Mouse (Mus musculus) embryo, embryonic 10.5 days (tissue): ENCODE data around the gene Pias1.

Experiments used
- DNase-seq: peaks from one replicate; pipeline ENCODE4 v3.0.0-alpha.2; 2015; ENCODE audit warnings: low spot score

Gene Pias1

GRCm38 (mm10) chr9:62987824-62988223 lies at the start of gene Pias1:
Pias1 (minus strand) TSS chr9:62987924.
- DNase-seq, result no peak

DNA sequence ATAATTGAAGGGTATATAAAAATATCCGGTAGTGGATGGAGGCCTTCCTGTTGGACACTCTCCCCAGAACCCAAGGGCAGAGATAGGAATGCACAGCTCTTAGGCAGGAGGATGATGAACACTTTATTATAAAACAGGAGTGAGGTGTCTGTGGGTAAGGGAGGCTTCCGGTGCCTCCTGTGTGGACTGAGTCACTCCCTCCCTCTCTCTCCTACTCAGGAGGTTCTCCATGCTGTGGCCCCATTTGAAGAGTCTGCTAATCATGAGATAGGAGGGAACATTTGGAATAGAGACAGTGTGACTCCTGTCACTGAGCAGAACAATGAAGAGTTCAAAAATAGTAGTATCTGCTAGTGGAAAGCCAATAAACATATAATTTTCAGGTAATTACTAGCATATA lies 47.7 kb upstream of the Pias1 start:
- DNase-seq, result no peak

- no peak for DNase-seq
Observed at GRCm38 (mm10) chr9:63031011-63031782, 43.5 kb upstream of the Pias1 start.

DNA sequence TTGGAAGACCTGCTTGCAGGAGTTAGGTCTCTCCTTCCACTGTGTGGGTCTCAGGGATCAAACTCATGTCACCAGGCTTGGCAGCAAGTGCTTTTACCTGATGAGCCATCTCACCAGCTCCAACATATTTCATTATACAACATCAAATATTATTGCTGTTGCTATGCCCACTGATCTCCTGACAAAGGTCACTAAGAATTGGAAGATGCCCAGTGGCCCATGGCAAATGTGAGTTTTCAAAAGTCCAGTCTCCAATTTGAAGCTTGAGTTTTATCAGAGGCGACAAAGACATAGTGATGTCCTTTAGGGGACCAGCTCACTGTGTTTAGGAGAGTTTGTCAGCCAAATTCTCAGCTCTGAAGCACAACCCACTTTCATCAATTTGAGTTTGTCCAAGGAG lies 34.8 kb upstream of the Pias1 start:
- DNase-seq, result no peak

GRCm38 (mm10) chr9:63007371-63007770 lies 19.6 kb upstream of the Pias1 start:
- DNase-seq, result no peak

- DNase-seq, result no peak
Observed at GRCm38 (mm10) chr9:63006081-63006820, 18.5 kb upstream of the Pias1 start.

- no peak for DNase-seq
Observed at GRCm38 (mm10) chr9:62998561-62998960, 10.8 kb upstream of the Pias1 start.

DNA sequence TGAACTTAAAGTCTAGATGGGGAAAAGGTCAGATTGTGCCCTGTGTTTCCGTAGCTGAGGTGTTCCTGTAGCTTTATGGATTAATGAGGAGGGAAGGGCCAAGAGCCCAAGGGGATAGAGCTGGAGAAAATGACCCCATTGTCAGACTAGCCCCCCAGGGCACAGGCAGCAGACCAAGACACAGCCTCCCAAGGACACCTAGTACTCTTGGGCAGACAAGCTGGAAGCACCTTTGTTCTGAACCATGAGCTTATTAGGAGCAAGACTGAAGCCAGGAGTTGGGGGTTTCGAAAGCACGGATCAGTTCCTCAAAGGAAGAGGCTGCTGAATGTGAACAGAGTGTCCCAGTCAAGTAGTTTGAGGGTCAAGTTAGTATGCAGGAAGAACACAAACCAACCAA lies 9.9 kb upstream of the Pias1 start:
- no peak for DNase-seq

- no peak for DNase-seq
Observed at GRCm38 (mm10) chr9:62995186-62995585, 7.5 kb upstream of the Pias1 start.

GRCm38 (mm10) chr9:62990134-62990533 lies 2.4 kb upstream of the Pias1 start:
- DNase-seq, result no peak

DNA sequence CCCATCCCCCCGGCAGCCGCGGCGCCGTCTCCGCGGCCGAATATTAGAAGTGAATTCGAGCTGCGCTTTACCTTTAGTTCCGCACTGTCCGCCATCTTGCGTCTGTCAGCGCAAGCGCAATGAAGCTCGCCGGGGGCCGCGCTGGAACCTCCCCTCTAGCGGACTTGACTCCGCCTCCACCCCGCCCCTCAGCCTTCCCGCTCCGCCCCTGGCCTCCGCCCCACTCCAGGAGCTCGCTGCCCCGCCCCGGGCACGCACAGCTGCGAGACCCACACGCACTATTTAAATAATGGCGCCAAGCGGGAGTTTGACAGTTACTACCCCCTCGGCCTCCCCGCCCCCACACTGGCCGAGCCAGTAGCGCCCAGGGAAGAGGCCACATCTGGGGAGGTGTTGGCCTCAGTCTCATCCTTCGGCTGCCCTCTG lies 6.9 kb downstream of the Pias1 start:
- peak; percentile 98 for DNase-seq

- peak; percentile 65 for DNase-seq
Observed at GRCm38 (mm10) chr9:62980162-62980776, 7.5 kb downstream of the Pias1 start.

GRCm38 (mm10) chr9:62979461-62980161 lies 8.1 kb downstream of the Pias1 start:
- peak; percentile 28 for DNase-seq

DNA sequence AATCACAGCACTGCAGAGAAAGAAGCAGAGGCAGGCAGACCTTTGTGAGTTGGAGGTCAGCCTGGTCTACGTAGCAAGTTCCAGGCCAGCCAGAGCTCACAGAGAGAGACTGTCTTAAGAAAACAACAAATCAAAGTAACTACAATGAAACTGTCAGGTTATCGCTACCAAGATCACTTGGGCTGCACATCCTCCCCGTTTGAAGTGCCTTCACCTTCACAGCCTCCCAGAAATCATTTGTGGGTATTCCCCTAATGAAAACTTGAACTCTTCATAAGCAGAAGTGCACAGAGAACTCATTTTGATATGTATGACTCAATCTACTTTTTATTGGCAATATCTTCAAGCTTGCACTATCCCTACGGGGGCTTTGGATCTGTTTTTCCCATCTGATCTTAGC lies 10.6 kb downstream of the Pias1 start:
- DNase-seq, result no peak

GRCm38 (mm10) chr9:62975830-62976229 lies 11.9 kb downstream of the Pias1 start:
- DNase-seq, result no peak

DNA sequence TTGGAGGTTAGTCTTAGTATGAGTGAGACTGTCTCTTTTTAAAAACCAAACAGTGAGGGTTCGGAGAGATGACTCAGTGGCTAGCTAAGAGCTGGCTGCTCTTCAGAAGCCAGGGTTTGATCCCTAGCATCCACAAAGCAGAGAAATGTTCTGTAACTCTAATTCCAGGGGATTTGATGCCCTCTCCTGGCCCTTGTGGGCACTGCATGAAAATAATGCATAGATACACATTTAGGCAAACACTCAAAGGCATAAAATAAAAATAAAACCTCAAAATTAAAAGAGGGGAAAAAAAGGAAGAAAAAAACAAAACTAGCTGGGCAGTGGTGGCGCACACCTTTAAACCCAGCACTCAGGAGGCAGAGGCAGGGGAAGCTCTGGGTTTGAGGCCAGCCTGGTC lies 13.3 kb downstream of the Pias1 start:
- DNase-seq, result peak; percentile 34

- peak; percentile 44 for DNase-seq
Observed at GRCm38 (mm10) chr9:62972073-62972745, 15.5 kb downstream of the Pias1 start.

GRCm38 (mm10) chr9:62970345-62970744 lies 17.4 kb downstream of the Pias1 start:
- no peak for DNase-seq

GRCm38 (mm10) chr9:62966018-62966417 lies 21.7 kb downstream of the Pias1 start:
- DNase-seq, result no peak

DNA sequence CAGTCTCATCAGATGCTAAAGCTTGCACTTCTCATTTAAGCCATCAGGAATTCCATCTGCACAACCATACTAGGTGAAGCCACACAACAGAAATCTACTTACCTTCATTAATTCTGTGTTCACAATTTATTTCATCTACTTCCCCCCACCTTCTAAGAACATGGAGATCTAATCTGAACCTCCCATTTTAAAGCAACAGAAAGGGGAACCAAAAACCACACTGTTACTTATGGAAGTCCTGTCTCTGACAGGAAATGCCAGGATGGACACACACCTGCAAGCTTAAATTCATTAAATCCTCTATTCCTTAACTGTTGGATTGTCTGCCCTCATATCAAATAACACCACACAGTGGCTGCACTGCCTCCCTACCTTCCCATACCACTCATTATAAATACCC lies 35.0 kb downstream of the Pias1 start:
- DNase-seq, result no peak

DNA sequence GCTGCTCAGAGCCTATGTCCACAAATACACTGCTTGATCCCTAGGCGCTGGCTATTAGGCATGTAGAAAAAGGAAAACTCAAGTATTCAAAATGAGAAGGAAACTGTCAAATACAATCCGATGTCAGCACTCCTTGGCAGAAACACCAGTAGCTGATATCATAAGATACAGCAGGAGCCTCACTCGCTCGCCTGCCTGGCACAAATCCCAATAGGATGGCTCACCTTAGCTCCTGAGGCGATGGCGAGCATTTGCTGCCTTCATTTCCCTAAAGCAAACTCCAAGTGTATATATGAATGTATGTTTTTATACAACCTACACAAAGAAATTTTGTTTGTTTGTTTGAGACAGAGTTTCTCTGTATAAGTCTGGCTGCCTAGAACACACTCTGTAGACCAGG lies 42.4 kb downstream of the Pias1 start:
- no peak for DNase-seq

- DNase-seq, result no peak
Observed at GRCm38 (mm10) chr9:62944063-62944462, 43.7 kb downstream of the Pias1 start.
